Mouse (Mus musculus): ENCODE results near the gene Dph1. TPM values are rescaled to one million over a fixed set of nuclear protein-coding genes. Genes with fewer than 3 reads are reported as not detected.
"Not testable (repeated sequence)": the region's sequence is repeated elsewhere in the genome, so short reads cannot be mapped to it uniquely, and the experiment has no call there.

Gene Dph1
- polyA plus RNA-seq, 1 experiment = 8.8 TPM

DNA sequence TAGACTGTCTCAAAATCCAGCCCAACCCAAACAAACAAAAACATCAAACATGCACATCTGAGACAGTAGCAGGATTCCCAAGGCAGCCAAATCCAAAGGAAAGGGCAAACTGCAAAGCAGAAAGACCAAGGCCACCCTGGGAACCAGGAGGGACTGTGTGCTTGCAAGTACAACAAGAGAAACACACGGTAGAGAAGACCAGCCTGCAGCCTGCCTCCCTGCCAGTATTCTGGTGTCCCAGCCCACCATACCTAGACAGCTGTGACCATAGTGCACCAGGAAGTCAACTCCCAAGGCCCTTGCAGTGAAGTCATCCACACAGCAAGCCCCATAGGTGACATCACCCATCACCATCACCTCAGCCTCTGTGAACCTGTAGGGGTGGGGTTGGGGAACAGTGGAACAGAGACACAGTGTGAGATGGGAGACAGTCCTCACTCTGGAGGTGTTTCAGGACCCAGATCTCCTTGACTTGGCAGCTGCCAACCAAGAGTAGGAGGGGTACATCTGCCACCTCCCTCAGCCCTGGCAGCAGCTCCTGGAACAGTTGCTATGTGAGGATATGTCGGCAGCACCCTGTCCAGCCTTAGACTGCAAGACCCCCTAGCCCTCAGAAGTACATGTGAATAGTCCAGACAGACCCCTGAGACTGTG is 7.0 kb downstream of the Dph1 start:
- Histone ChIP-seq H3K4me3 (ENCODE audit: insufficient read depth, low read length) (no peak overlapping the region), H3K4me1 (ENCODE audit: control insufficient read depth, insufficient read depth, low read length) (no peaks in the 10 kb centered on the region), H3K27ac (ENCODE audit: insufficient read depth, low read depth, low read length) (no peak overlapping the region)
- TF ChIP-seq CTCF (IDR thresholded peaks at IDR 0.05; ENCODE audit: low read depth, low read length) (no peak), POLR2A (IDR thresholded peaks at IDR 0.05; ENCODE audit: borderline replicate concordance, low read depth, low read length) (no peak)

DNA sequence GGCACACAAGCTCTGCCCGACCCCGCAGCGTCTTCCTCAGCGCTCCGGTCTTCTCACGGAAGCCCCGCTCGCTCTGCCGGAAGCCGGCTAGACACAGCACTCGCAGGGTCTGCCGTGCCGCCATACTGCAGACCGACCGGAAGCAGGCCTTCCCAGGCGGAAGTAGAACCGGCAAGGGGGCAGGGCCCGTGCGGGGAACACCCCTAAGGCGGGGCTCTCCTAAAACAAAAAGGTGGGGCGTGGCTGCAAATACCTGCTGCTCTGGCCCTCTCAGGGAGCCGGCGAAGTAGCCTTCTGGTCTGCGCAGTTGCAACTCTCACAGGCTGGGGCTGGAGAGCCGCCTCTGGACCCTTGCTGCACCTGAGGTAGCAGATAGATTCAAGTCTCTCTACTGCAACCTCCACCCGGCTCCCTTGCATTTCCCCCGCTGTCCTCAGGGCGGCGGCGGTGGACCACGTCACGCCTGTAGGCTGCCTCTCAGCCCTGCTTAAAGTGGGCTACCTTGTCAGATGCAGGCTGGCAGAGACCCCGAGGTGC is 12.3 kb downstream of the Dph1 start, which contains the start of gene Ovca2:
TSS of gene Ovca2 (minus strand) at position 164 of the 537 bp plus-strand sequence.
- Histone ChIP-seq H3K4me3 (ENCODE audit: insufficient read depth, low read length) (peak within 1 kb of the TSS; percentile 90), H3K27ac (ENCODE audit: insufficient read depth, low read depth, low read length) (0 out of 2 replicates have a peak within 1 kb of the TSS, but pooled peaks have one; percentile 24), H3K4me1 (ENCODE audit: control insufficient read depth, insufficient read depth, low read length) (peaks cover 7% of the 10 kb centered on the region)
- peak; percentile 91 for TF ChIP-seq CTCF (IDR thresholded peaks at IDR 0.05; ENCODE audit: low read depth, low read length)
- TF ChIP-seq POLR2A (IDR thresholded peaks at IDR 0.05; ENCODE audit: borderline replicate concordance, low read depth, low read length) = no peak

DNA sequence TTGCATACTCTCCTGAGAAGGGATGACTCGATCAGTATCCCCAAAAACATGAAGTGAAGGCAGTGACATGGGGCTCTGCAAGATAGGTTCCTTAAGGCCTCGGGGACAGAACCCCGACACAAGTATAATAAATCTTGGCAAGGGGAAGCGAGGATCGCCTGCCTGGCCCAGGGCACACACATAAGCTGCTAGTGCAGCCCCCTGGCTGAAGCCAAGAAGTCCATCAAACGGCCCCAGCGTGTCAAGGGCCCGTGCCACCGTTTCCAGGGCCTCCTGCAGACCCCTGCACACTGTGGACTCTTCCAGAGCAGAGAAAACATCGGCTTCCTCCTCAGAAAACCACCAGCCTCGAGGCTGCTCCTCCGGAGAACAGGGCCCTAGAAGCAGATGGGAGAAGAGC is 13.0 kb downstream of the Dph1 start:
- no peak overlapping the region for H3K27ac ChIP-seq (ENCODE audit: insufficient read depth, low read depth, low read length)
- no peak for TF ChIP-seq CTCF (IDR thresholded peaks at IDR 0.05; ENCODE audit: low read depth, low read length)
- no peak for TF ChIP-seq POLR2A (IDR thresholded peaks at IDR 0.05; ENCODE audit: borderline replicate concordance, low read depth, low read length)
- peaks cover 9% of the 10 kb centered on the region for H3K4me1 ChIP-seq (ENCODE audit: control insufficient read depth, insufficient read depth, low read length)
- peak overlapping the region; percentile 90 for H3K4me3 ChIP-seq (ENCODE audit: insufficient read depth, low read length)

DNA sequence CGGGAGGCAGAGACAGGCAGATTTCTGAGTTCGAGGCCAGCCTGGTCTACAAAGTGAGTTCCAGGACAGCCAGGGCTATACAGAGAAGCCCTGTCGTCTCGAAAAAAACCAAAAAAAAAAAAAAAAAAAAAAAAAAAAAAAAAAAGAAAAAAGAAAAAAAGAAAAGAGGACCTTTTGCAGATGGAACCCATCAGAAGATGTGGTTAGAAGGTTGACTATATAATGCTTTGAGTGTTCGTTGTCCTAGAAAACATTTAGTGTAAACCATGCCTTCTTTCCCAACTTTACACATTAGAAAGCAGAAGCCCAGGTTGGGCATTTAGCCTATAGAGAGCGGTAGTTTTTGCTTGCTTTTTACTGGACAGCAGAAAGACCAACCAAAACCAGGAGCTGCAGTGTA is 16.5 kb downstream of the Dph1 start:
- peaks cover 12% of the 10 kb centered on the region for H3K4me1 ChIP-seq (ENCODE audit: control insufficient read depth, insufficient read depth, low read length)
- H3K27ac ChIP-seq (ENCODE audit: insufficient read depth, low read depth, low read length); H3K4me3 ChIP-seq (ENCODE audit: insufficient read depth, low read length): not testable (repeated sequence)

DNA sequence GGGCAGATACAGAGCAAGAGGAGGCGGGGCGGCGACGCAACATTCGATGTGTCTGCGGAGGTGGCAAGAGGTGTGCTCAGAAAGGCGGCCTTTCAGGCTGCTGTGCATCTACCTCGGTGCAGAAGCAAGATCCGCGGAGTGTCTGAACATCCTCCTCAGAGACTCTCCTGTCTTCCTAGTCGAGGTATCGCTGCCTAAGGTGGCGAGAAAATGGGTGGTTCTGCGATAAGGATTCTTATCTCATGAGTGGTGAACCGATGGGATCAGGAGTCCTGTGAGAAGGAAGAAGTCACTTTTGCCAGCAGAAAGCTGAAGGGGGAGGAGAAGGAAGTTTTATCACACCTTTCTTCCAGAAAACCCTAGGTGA is 17.3 kb downstream of the Dph1 start:
- Histone ChIP-seq H3K4me1 (ENCODE audit: control insufficient read depth, insufficient read depth, low read length) (peaks cover 15% of the 10 kb centered on the region), H3K27ac (ENCODE audit: insufficient read depth, low read depth, low read length) (no peak overlapping the region), H3K4me3 (ENCODE audit: insufficient read depth, low read length) (peak overlapping the region; percentile 74)
- no peak for TF ChIP-seq CTCF (IDR thresholded peaks at IDR 0.05; ENCODE audit: low read depth, low read length)
- no peak for TF ChIP-seq POLR2A (IDR thresholded peaks at IDR 0.05; ENCODE audit: borderline replicate concordance, low read depth, low read length)

DNA sequence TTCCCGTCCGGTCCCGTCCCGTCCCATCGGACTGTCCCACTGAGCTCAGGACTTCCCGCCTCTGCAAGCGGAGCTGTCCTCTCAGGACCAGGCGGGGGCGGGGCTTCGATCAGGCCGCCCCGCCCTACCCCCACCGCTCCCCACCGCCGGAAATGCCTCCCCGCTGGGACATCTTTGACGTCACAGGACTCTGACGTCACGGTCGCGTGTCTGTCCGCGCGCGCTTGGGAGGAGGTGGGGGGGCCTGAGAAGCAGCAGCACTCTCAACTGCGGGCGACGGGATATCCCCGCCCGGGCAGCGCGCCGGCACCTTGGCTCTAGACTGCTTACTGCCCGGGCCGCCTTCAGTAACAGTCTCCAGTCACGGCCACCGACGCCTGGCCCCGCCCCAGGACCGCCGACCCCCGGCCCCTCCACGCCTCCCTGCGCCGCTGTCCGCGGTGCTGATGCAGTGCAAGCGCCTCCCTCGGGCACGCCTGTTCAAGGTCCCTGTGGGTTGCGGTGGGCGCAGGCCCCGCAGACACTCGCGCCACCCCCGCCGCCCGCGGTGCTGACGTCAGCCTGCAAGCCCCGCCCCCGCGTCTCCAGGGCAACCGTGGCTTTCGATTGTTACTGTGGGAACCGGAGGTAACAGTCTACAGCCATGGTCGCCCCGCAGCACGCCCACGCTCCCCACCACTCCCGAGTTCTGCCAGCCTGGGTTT is 17.8 kb downstream of the Dph1 start:
- Histone ChIP-seq H3K4me3 (ENCODE audit: insufficient read depth, low read length) (peak overlapping the region; percentile 74), H3K4me1 (ENCODE audit: control insufficient read depth, insufficient read depth, low read length) (peaks cover 15% of the 10 kb centered on the region), H3K27ac (ENCODE audit: insufficient read depth, low read depth, low read length) (no peak overlapping the region)
- TF ChIP-seq POLR2A (IDR thresholded peaks at IDR 0.05; ENCODE audit: borderline replicate concordance, low read depth, low read length) (no peak), CTCF (IDR thresholded peaks at IDR 0.05; ENCODE audit: low read depth, low read length) (no peak)

DNA sequence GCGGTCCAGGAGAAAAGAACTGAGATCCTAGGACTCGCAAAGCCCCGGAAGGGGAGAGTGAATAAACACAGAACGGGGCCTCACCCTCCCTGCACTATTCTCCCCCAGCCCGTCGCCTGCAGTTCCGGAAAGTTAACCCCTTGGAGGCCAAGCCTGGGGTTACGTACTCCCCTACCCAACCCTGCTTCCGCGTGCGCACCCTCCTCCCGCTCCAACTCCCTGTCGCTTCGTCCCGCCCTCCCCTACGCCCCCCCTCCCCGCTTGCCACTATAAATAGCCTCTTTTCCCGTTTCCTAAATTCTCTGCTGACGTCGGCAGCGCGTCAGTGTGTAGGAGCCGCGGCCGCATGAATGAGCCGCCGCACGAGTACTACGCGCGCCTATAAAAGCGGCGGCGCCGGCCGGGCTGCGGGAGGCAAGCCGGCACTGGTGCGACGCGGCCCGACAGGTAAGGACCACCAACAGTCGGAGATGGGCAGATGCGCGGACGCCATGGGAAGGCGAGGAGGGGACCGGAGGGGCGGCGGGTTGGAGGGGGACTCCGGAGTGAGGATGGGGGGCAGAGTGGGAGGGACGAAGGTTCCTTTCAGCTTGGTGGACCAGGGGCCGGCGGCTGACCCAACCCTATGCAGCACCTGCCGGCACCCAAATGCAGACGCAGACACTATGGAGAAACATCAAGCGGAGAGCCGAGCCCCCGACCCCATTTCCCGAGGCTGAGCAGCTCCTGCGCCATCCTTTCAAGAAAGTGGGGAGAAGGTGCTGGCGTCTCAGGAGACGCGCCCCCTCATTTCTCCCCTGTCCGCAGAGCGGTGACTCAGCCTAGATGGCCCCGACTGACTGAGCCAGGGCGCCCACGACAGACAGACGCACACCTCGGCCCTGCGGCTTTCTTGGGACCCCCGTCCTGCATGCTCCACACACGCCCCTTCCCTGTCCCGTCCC is 18.6 kb downstream of the Dph1 start:
- H3K4me3 ChIP-seq (ENCODE audit: insufficient read depth, low read length) = peak overlapping the region; percentile 74
- no peak overlapping the region for H3K27ac ChIP-seq (ENCODE audit: insufficient read depth, low read depth, low read length)
- TF ChIP-seq CTCF (IDR thresholded peaks at IDR 0.05; ENCODE audit: low read depth, low read length) (no peak), POLR2A (IDR thresholded peaks at IDR 0.05; ENCODE audit: borderline replicate concordance, low read depth, low read length) (no peak)
- peaks cover 11% of the 10 kb centered on the region; the same call in 1 of the 2 replicates for H3K4me1 ChIP-seq (ENCODE audit: control insufficient read depth, insufficient read depth, low read length)

DNA sequence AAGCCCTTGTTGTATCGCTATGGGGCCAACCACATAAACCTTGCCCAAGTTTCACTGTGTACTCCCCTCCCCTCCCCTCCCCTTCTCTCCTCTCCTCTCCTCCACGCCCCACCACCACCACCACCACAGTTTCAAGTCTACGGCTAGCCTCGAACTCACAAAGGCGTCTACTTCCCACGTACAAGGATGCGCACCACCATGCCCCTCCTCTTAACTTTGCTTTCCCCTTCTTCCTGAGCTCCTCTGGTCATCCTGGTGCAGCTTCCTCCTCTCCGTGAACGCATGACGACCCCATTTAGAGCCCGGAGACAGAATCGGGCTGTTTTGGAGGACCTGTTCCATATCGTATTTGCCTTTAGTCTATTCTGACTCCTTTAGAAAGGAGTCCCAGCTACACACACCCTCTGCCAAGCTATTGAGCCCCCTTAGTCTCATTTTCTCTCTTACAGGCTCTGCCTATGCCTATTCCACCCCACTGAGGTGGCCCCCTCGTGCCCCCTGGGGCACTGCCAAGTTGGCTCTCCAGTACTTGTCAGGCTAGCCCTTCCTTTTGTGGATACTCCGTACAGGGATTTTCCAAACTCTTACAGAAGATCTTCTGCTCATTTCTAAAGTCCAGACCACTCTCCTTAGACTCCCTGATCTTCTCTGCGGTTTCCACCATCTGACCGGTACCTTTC is 19.7 kb downstream of the Dph1 start:
- peaks cover 11% of the 10 kb centered on the region; the same call in 1 of the 2 replicates for H3K4me1 ChIP-seq (ENCODE audit: control insufficient read depth, insufficient read depth, low read length)
- TF ChIP-seq CTCF (IDR thresholded peaks at IDR 0.05; ENCODE audit: low read depth, low read length) (no peak), POLR2A (IDR thresholded peaks at IDR 0.05; ENCODE audit: borderline replicate concordance, low read depth, low read length) (no peak)
- H3K4me3 ChIP-seq (ENCODE audit: insufficient read depth, low read length) = no peak overlapping the region

DNA sequence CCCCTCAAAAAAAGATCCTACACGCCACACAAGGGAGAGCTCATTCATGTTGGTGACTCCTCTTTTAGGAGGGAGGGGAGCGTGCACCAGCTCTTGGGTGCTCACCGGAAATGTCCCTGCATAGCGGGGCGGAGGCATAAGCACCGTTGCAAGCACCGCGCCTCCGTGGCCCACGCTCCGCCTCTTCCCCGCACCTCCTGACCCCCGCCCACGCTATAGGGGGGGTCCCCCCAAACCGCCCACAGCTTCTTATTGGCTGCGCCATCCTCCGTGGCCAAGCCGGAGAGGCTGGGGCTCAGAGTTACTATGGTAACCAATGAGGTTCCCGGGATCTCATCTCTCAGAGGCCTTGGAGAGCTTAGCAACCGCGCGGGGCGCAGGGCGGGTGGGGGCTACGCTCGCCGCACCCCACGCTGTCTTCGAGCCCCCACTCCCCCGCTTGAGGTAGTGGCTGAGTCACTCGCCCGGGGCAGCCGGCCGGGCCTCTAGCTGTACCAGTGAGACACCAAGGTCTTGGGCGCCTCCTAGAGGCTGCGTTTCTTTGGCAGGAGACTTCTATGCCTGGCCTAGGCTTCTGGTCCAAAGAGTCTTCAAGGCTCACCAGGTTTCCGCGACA is 20.8 kb downstream of the Dph1 start:
- Histone ChIP-seq H3K27ac (ENCODE audit: insufficient read depth, low read depth, low read length) (no peak overlapping the region), H3K4me3 (ENCODE audit: insufficient read depth, low read length) (peak overlapping the region; percentile 32), H3K4me1 (ENCODE audit: control insufficient read depth, insufficient read depth, low read length) (peaks cover 11% of the 10 kb centered on the region; the same call in 1 of the 2 replicates)
- TF ChIP-seq CTCF (IDR thresholded peaks at IDR 0.05; ENCODE audit: low read depth, low read length) (peak; percentile 75; the same call in 1 of the 2 replicates), POLR2A (IDR thresholded peaks at IDR 0.05; ENCODE audit: borderline replicate concordance, low read depth, low read length) (no peak)

More for the DNA sequence above, 19.7 kb downstream of the Dph1 start:
- H3K27ac ChIP-seq (ENCODE audit: insufficient read depth, low read depth, low read length) = no peak overlapping the region

Data from bone marrow macrophage, adult 2 months (primary cell).